ENCODE assay signal across 15 mouse cellular contexts in genomic region chr10:116212127-116212526, GRCm38 (mm10).
"Had no signal": no experiment of that assay in that cellular context is flagged by ENCODE, and none has a peak within 500 bp of the region (broad histone marks: within the 10 kb centered on the region; RNA-seq: fewer than 3 reads in every experiment).

No protein-coding gene starts in this region.

- H3K27me3 ChIP-seq: neural tube, embryonic 12.5 days had no signal

- H3K36me3 ChIP-seq: limb, embryonic 13.5 days; midbrain, embryonic 10.5 days; neural tube, embryonic 12.5 days had no signal

- H3K9ac ChIP-seq: limb, embryonic 13.5 days; liver, embryonic 14.5 days; neural tube, embryonic 12.5 days had no signal

- DNase-seq: kidney, adult 18-20 months; kidney, postnatal 14 days; left cerebral cortex, postnatal 4 days; lung, adult 18-20 months; lung, postnatal 36 days; midbrain, embryonic 14.5 days; right cerebral cortex, postnatal 4 days; spleen, adult 18-20 months; thymus, adult 18-20 months; thymus, postnatal 14 days had no signal

- H3K4me2 ChIP-seq: limb, embryonic 13.5 days; neural tube, embryonic 12.5 days had no signal

- H3K9me3 ChIP-seq: limb, embryonic 13.5 days; midbrain, embryonic 10.5 days; neural tube, embryonic 12.5 days had no signal

- H3K4me3 ChIP-seq: limb, embryonic 13.5 days; midbrain, embryonic 10.5 days; myocyte; neural tube, embryonic 12.5 days had no signal

- H3K4me1 ChIP-seq: neural tube, embryonic 12.5 days had no signal

- H3K27ac ChIP-seq: limb, embryonic 13.5 days; liver, embryonic 14.5 days; midbrain, embryonic 10.5 days; neural tube, embryonic 12.5 days had no signal
